Mouse (Mus musculus): ENCODE results near the gene Col2a1. TPM values are rescaled to one million over a fixed set of nuclear protein-coding genes. Genes with fewer than 3 reads are reported as not detected.

The Col2a1 gene
- polyA plus RNA-seq (2015; fragmentation: Nextera tagmentation; extraction: Ambion mirVana): 0.41 and 2.5 TPM in 2 replicates

GRCm38 (mm10) chr15:98003822-98004739 lies at the start of gene Col2a1:
Gene Col2a1 (minus strand): TSS chr15:98004695.

DNA sequence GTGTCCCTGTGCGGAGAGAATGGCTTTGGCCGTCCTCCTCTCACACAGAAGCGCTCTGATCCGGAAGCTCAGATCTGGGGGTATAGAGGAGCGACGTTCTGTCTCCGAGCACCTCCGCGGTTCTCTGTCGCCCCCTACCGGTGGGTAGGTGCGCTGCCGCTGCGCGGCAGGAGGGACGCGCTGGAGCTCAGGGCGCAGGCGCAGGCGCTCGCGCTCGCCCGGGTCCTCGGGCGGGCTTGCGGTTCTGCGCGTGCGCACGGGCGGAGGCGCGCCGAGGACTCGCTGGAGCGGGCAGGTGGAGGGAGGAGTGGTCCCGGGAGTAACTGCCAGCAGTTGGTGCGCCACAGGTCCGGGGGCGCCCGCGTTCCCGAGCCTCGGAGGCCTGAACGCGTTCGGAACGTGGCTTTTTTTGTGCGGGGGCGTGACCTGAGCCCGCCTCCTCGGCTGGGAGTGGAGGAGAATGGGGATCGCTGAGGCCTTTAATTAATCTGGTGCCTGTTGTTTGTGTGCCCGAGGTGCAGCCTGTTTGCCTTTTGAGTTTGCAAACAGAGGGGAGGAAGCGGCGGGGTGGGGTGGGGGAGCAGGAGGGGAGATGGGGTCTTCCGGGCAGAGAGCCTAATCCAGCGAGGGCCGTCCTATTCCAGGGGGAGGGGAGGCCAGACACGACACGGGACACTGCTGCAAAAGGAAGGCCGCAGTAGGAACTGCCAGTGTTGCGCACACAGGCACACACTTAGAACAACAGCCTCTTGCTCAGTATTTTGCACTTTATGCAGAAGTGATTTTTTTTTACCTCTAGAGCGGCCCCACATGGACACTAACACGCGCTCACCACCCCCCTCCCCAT lies 40.3 kb downstream of the Col2a1 start, which contains the start of gene Tmem106c:
Gene Tmem106c, plus strand, starts transcription at position 212 of the 847 bp plus-strand sequence.

Other genes starting within 250 kb of the Col2a1 start
- 6.1 and 8.0 TPM in 2 replicates for gene Rapgef3, start 236.7 kb downstream of the Col2a1 start, polyA plus RNA-seq (2015; fragmentation: Nextera tagmentation; extraction: Ambion mirVana)
- 60.3 and 86.9 TPM in 2 replicates for gene Slc48a1, start 226.2 kb downstream of the Col2a1 start, polyA plus RNA-seq (2015; fragmentation: Nextera tagmentation; extraction: Ambion mirVana)
- 21.4 and 30.4 TPM in 2 replicates for gene Hdac7, start 160.2 kb downstream of the Col2a1 start, polyA plus RNA-seq (2015; fragmentation: Nextera tagmentation; extraction: Ambion mirVana)
- 0.24 and 1.6 TPM in 2 replicates for gene Vdr, start 94.1 kb downstream of the Col2a1 start, polyA plus RNA-seq (2015; fragmentation: Nextera tagmentation; extraction: Ambion mirVana)
- gene Tmem106c, start 40.5 kb downstream of the Col2a1 start, polyA plus RNA-seq (2015; fragmentation: Nextera tagmentation; extraction: Ambion mirVana): 69.5 and 101 TPM in 2 replicates
- 27.5 and 33.3 TPM in 2 replicates for gene Pfkm, start 87.9 kb upstream of the Col2a1 start, polyA plus RNA-seq (2015; fragmentation: Nextera tagmentation; extraction: Ambion mirVana)
- 9.5 TPM in 2 replicates for gene Senp1, start 89.0 kb upstream of the Col2a1 start, polyA plus RNA-seq (2015; fragmentation: Nextera tagmentation; extraction: Ambion mirVana)
- gene Asb8, start 160.9 kb upstream of the Col2a1 start, polyA plus RNA-seq (2015; fragmentation: Nextera tagmentation; extraction: Ambion mirVana): 24.4 and 38.5 TPM in 2 replicates
- gene Ccdc184, start 162.5 kb upstream of the Col2a1 start, polyA plus RNA-seq (2015; fragmentation: Nextera tagmentation; extraction: Ambion mirVana): 2.5 and 6.1 TPM in 2 replicates
- not detected in 2 replicates for gene Olfr288, start 190.8 kb upstream of the Col2a1 start, polyA plus RNA-seq (2015; fragmentation: Nextera tagmentation; extraction: Ambion mirVana)
- gene Gm44579, start 216.3 kb upstream of the Col2a1 start, polyA plus RNA-seq (2015; fragmentation: Nextera tagmentation; extraction: Ambion mirVana): not detected in 2 replicates
- gene Olfr287, start 216.4 kb upstream of the Col2a1 start, polyA plus RNA-seq (2015; fragmentation: Nextera tagmentation; extraction: Ambion mirVana): not detected in 2 replicates
- not detected in 2 replicates for gene Olfr286, start 229.8 kb upstream of the Col2a1 start, polyA plus RNA-seq (2015; fragmentation: Nextera tagmentation; extraction: Ambion mirVana)

Measured in adrenal gland, postnatal 0 days (tissue).